Mouse (Mus musculus) heart, postnatal 25 days (tissue): ENCODE results near the gene Lmf1. TPM values are rescaled to one million over a fixed set of nuclear protein-coding genes. Genes with fewer than 3 reads are reported as not detected.

Experiments used
- DNase-seq: peaks from one replicate; pipeline ENCODE4 v3.0.0; 2022; ENCODE audit warnings: low spot score
- intact Hi-C: fragments of 180-260 bp; cut with DNase I; formaldehyde crosslinking; loops from one replicate; pipeline ENCODE4 v1.15.1; 2025
- total RNA-seq, 2 experiments: library from RNA; stranded (reverse); gene quantifications; 2 replicates each; pipeline ENCODE4 v1.2.3; 2021

The Lmf1 gene
- total RNA-seq, 2 experiments from 2014 or later = 31.7 to 34.3 TPM

DNA sequence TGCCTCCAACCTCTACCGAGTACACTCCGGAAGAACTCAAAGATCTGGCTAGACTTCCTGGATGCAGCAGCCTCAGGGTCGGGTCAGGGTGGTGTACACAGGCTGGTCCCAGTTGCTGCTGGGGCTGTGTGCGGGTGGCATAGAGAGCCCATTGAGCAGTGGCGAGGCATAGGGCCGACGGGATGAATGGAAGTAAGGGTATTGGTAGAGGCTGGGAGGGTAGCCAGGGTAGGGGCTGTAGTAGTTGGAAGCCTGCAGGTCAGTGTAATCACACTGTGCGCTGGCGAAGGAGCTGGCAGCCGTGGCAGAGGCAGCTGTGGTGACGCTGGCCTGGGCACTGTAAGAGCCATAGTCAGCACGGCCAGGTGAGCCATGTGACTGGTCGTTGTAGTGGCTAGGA lies 11.6 kb upstream of the Lmf1 start:
- DNase-seq = no peak
- intact Hi-C loops = loop anchor here (2.0 kb wide), 1 partner anchor 132 kb away; no protein-coding TSS in a partner anchor

DNA sequence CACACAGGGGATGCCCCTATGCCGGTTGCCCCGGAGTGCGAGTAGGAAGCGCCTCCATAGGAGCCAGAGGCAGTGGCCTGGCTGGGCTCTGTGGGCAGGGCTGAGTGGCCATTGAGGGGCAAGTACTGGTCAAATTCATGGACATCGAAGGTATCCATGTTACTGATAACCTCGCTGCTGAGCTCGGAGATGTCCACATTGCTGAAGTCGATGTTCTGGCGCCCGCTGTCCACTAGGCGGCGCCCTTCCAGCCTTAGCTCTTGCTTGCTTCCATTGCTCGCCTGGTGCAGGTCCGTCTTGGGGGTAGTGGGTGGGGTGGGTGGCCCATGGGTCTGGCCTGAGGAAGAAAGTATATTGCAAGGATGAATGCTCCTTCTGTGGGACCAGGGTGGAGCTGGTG lies 11.1 kb upstream of the Lmf1 start:
- intact Hi-C loops = loop anchor here (2.0 kb wide), 1 partner anchor 131 kb away; no protein-coding TSS in a partner anchor
- no peak for DNase-seq

DNA sequence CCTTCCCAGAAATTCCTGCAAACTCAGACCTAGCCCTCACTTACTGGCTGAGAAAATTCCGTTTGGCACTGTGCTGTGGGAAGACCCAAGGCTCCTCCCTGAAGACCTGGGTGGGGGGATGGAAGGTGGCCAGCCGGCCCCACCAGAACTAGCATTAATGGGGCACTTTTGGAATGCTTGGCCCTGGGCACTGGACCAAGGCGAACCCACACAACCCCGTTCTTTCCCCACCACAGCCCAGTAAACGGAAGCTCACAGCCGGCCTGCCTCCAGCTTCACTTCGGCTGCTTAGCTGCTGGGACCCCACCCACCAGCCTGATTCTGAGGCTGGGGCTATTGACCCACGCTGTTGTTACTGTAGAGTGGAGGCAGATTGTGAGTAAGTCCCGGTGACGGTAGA lies 10.7 kb upstream of the Lmf1 start:
- DNase-seq = no peak
- intact Hi-C loops = no loop called here

DNA sequence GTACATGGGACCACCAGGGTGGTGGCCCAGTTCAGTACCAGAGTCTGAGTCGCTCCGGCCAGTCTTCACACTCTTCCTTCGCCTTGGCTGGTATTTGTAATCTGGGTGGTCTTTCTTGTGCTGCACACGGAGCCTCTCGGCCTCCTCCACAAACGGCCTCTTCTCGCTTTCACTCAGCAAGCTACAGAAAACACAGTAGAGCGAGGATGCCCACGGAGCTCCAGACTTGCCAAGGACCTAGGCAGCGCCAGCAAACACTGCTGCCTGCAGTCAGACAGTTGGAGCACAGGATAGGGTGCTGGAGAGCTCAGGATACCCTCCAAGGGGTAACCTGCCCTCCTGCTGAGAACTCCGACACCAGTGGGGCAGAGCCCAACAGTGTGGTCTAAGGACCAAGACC lies 10.0 kb upstream of the Lmf1 start:
- intact Hi-C loops = no loop called here
- DNase-seq = no peak

DNA sequence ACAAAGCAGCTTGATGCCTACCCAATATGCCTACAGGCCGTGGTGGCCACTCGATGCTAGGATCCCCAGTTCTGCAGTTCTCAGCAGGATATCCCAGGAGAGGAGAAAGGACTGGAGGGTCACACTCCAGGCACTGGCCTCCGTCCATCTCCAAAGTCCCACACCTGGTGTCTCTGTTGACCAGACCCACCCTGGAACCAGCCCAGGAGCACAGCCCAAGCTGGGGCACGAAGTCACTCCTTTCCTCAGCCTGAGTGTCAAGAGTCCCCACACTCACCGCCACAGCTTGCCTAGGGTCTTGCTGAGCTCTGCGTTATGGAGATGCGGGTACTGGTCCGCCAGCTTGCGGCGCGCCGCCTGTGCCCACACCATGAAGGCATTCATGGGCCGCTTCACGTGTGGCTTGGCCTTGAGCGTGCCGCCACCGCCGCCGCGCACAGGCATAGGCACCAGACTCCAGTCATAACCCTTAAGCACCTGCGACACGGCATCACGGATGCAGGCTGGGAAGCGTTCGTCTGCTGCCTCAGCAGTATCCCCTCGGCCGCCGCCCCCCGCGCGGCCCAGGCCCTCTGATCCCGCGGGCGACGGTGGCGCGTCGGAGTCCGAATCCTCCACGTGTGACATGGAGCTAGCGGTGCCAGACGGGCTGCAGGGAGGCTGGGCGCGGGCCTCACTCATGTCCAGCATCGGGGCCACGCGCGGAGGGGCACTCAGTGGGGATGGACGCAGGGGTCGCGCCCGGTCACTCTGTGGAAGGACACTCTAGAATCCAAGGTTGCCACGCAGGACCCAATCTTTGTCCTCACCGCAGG lies 8.8 kb upstream of the Lmf1 start:
- intact Hi-C loops = no loop called here
- no peak for DNase-seq

DNA sequence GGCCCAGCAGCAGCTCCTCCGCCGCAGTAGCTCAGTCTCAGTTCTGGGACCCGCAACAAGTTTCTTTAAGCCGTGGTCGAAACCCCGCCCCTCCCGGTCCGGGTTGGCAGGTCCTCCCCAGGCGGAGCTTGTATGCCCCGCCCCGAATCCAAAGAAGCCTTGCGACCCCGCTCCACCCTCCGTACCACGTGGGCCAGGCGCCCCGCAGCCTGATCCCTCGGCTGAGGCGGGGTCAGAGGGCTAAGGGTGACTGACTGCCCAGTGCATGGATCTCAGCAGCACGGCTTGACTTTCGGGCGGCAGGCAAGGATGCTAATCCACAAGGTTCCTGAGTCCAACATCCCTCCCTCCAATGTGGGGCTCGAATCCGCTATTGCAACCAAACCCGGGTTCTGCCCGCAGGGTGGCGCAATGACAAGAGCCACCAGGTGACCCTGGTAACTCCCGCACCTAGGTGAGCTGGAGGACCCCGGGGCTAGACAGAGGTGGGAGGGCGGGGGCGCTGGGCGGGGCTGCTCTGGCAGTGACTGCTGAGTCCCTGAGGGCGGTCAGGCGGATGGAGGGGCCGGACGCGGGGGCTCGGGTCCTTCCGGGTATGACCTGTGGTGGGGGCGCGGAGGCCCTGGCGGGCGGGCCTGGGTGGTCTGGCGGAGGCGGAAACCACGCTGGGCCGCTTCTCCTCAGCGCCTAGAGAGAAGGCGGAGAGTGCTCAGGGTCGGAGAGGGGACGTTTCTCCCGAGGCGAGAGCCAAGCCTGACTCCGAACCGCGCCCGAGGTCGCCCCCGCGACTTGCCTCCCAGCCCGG lies 8.0 kb upstream of the Lmf1 start, which contains the start of gene Sox8:
Sox8 (minus strand) TSS at position 39 of the 805 bp plus-strand sequence.
- intact Hi-C loops = no loop called here
- DNase-seq = peak; percentile 80

DNA sequence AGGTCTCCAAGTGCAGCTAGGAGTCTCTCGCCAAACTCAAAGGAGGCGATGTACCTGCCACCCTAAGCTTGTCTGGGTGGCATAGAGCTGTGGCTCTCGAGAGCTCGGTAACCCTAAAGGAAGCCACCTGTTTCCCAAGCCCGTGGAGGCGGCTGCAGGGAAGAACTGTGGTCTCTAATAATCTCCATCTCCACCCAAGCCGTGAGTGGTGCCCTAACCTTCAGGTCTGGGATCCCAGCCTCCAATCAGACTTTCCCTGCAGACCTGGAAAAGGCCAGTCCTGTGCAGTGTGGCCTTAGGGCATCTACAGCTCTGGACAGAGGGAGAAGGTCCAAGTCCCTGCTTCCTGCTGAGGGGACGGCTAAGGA lies 7.4 kb upstream of the Lmf1 start:
- intact Hi-C loops = no loop called here
- no peak for DNase-seq

DNA sequence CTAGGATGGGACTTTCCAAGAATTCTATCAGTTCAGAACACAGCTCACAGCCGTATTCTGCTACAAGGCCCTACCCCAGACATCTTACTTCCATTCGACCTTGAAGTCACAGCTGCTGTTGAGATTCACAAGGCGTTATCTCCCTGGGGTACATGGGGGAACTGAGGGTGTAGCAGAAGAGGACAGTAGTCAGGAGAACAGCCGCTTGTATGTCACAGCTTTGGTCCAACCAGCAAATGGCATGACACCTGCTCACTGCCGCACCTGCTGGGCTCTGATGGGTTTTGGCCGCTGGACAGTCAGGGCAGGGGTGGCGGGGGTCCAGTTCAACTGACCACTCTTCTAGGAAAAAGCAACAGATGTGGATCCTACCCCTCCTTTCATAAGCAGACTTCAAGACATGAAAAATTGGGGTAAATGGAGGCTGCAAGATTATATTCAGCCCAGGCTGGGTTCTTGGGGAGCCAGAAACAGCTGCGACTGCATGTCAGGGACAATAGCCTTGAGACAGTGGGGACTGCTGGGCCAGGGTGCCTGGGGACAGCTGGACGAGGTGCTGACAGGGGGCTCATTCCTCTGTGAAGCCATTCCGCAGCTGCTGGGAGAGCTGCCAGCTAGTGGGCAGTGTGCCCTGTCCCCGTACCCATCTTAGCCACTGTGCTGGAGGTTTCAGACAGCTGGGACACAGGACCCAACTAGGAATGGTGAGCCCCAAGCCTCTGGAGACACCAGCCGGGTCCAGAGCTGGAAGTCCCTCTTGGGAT lies 3.5 kb upstream of the Lmf1 start:
- intact Hi-C loops = no loop called here
- DNase-seq = no peak

DNA sequence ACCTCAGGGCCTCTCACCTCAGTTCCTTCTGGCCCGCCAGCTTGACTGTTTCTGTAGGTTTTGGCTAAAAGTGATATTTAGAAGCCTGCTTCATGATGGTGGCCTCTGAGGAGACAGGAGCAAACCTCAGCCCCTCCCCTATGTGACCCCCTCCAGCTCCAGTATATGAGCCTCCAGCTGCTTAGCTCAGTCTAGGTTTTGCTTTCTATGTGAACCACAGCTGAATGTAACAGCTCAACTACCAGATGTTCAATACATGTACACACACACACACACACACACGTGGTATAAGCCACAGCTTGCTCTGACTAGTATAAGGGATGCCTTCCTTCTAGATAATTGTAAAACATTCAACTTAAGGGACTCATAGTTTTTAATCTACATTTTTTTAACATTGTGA lies 2.9 kb upstream of the Lmf1 start:
- intact Hi-C loops = no loop called here
- no peak for DNase-seq

DNA sequence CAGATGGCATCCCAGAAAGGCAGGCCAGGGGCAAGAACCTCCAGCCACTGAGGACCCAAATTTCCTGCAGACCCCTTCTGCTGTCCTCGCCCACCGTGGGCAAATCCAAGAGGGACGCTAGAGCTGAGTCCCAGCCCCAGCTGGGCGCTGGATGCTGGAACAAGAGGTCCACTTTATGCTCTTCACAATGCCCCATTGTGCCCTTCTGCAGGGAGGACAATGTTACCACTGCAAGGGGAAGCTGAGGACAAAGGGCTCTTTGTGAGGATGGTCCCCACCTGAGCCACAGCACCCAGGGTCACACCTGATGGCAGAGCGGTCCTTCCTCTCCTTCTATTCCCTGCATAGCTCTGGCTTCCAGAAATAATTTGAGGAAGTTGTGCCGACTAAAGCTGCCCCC lies 1.6 kb upstream of the Lmf1 start:
- intact Hi-C loops = no loop called here

DNA sequence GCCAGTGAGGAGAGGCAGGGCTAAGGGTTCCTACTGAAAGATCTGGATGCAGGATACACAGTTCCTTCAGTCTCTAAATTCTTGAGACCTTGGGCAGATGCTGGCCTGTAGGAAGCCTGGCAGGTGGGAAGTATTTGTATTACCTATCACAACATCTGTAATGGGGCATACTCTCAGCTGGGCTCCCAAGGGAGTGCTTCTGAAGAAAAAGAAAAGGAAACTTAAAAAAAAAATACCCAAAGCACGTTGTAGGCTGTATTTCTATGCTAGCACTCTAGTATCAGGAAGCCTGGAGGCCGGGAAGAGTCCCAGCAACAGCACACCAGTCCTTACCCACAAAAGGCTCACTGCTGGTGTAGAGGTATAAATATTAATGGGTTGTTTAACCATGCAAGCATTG lies 1.2 kb upstream of the Lmf1 start:
- intact Hi-C loops = no loop called here
- no peak for DNase-seq

More for the DNA sequence above, 1.6 kb upstream of the Lmf1 start:
- DNase-seq = no peak

DNA sequence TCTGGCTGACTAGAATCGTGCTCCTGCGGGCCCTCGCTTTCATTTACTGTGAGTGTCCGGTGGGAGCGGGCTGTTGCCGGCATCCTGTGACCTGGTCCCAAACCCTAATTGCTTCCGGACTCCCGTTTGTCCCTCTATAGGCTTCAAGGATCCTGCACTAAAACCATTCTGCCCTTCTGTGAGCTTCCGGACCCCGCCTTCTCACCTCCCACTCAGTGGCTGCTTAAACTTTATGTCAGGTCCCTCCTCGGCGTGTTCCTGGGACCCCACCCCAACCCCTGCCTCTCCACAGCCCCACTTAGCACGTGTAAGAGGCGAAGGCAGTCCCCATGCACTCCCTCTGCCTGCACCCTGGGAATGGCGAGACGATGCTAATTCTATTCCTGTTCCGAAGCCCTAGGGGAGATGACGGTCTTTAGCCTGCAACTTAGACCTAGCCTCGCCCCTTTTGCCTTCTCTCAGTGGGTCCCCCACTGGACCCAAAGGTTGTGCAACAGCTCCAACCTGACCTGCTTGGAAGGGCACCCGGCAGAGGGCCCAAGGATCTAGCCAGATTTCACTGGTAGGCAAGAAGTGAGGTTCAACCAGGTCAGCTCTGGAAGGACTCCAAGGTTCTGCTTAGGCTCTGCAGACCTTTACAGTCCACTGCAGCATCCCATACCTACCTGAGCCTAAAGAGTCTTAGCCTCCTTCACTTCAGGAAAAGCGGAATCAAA lies 605 bp downstream of the Lmf1 start:
- intact Hi-C loops = no loop called here
- no peak for DNase-seq

DNA sequence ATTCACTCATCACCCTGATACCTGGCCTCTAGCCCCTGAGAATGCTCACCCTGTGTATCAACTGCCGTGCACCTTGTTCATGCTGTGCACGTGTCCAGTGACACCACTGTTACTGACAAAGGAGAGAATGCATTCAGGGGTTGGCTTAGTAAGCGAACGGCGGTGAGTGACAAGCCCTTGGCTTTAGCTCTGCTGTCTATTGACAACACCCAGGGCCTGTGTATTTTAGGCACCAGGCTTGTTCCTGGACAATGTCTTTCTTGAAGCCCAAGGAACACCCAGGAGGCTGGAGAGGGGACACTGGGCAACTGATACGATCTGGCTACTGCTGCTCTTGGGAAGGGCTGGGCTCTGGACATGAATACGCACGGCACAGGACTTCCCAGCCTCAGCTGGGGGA lies 3.2 kb downstream of the Lmf1 start:
- intact Hi-C loops = no loop called here
- DNase-seq = no peak

DNA sequence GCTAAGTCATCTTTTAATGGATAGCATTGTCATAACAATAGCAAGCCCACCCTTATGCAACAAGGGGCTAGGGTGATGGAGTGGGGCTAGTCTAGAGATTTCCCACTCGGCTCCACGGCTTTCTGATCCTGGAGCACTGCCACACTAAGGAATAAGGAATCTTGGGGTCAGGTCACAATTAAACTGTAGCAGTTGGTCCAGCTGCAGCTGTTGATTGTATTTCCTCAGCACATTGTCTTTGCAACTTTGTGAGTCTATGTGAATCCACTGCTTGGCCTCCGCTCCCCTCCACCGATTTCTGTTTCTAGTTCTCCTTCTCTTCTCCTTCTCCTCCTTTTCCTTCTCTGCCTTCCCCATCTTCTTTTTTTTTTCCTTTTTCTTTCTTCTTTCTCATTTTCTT lies 4.2 kb downstream of the Lmf1 start:
- no peak for DNase-seq
- intact Hi-C loops = no loop called here

DNA sequence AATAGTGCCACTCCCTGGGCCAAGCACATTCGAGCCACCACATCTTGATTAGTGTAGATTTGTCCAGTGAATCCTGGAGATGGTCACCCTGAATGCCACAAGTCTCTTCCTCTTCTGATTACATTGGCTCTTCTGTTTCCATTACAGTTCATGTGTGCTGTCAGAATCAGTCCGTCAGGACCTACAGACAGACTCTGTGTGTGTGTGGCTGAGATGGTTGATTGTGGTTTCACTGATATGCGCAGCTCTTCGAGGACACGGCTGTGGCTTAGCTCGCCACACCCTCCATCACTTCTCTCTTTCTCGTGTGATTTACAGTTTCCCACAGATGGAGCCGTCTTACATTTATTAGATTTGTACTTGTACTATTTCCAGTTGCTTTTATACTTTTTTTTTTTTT lies 5.0 kb downstream of the Lmf1 start:
- no peak for DNase-seq
- intact Hi-C loops = no loop called here

DNA sequence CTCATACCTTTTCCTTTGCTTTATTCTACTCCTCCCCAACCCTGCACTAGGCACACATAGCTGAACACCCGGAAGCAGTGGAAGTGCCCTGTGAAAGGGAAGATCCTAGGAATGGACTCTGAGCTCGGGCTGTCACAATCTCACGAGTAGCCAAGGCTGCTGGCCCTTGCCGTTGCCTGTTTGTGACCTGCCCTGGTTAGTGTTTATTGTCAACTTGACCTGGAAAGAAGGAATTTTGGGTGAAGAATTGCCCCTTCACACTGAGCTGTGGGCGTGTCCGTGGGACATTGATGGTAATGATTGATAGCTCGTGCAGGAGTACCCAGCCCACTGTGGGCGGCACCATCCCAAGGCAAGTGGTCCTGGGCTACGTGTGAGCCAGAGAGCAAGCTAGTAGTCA lies 5.8 kb downstream of the Lmf1 start:
- intact Hi-C loops = no loop called here
- no peak for DNase-seq

DNA sequence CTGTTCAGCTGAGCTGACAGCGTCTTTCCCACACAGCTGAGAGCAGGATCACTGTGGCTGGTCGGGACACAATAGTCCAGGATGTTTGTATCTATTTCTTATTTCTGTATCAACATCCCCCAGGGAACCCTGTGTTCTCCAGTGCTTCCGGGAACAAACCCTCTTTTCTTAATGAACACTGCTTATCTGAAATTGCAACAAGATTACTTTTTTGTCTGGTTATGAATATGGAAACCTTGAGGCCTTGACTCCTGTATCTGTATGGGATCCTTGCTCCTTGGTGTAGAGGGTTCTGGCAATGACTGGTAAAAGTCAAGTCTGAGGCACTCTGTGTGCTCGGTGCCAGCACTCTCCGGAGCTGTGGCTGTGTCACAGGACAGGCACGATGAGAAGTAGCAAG lies 11.2 kb downstream of the Lmf1 start:
- intact Hi-C loops = no loop called here

DNA sequence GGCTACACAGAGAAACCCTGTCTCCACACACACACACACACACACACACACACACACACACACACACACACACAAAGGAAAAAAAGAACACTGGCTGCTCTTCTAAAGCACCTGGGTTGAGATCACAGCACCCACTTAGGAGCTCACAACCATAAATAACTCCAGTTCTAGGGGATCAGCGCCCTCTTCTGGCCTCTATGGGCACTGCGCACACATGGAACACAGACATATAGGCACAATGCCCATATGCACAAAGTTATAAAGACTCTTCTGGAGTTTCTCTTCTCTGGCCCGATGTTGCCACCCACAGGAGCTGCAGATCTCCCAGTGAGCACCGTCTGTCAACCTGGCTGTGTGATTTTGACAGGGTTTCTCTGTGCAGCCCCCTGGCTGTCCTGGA lies 12.1 kb downstream of the Lmf1 start:
- intact Hi-C loops = no loop called here
- no peak for DNase-seq

More for the DNA sequence above, 11.2 kb downstream of the Lmf1 start:
- no peak for DNase-seq

DNA sequence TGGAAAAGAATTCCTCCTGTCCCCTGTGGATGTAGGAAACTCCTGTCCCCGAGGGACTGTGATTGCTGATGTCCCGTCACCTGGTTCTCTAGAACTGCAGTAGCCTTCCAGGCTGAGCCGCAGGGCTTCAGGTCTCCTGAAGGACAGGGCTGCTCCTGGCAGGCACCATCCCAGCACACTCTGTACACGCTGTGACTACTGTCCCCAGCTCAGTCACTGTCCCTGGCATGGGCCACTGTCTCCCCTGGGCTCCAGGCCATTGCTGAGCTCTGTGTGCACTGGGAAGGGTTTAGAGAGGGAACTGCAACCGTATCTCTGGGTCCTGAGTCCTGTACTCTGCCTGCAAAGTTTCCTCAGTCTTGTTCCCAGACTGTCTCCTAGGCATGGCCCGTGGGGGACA lies 13.5 kb downstream of the Lmf1 start:
- intact Hi-C loops = no loop called here
- no peak for DNase-seq
